Mouse (Mus musculus): ENCODE results near the gene Mfsd4a.

The Mfsd4a gene

GRCm38 (mm10) chr1:132065475-132066172 lies 2.2 kb downstream of the Mfsd4a start:
- DNase-seq (ENCODE audit: low read depth, low spot score), result no peak

DNA sequence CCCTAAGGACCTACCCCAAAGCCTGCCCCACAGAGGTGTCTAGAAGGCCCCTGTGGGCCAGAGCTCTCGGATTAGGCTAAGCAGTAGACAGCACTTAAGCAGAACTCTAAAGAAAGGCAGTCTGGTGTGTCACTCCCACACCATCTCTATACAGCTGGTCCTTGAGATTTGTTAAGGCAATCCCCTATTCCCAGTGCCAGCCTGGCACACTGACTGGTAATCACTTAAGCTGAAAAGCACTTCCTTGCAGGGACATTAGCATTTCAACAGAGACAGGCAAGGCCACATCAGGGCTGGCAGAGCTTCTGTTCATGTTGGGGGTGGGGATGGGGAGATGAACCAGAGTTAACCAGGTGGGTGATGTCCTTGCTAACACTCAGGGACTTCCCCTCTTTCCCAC lies 2.9 kb downstream of the Mfsd4a start:
- no peak for DNase-seq (ENCODE audit: low read depth, low spot score)

- no peak for DNase-seq (ENCODE audit: low read depth, low spot score)
Observed at GRCm38 (mm10) chr1:132063096-132063495, 4.8 kb downstream of the Mfsd4a start.

DNA sequence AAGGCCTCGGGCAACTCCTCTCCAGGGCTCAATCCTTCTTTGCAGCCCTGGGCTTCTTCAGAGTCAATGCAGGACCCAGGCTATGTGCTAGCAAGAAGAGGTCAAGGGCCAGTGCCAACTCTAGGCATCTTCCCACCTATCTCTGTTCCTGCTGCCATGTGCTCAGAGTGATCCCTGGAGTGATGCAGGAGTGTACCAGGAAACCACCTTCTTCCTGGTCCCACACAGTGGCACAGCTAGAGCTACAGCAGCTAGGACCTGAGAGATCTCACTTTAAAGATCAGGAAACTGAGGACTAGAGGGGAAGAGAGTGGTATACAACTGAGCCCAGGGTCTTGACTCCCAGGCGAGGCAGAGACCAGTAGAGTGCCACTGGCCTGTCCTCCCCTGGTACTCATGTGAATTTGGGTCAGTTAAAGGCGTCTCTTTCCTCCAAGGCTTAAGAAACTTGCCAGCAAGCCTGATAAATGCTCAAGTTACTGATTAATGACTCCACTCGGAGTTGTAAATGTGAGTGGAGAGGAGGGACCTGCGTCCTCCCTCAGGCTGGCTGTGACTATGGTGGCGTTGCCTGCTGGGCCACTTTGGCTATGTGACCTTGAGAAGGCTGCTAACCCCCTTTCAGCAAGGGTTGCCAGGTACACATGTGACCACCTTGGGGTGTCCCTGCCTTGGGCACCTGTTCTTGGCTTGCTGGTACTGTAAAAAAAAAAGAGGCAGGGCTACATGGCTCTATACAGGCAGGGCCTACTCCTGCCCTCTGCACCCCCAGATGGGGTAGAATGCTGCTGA lies 5.9 kb downstream of the Mfsd4a start:
- DNase-seq (ENCODE audit: low read depth, low spot score), result no peak

- no peak for DNase-seq (ENCODE audit: low read depth, low spot score)
Observed at GRCm38 (mm10) chr1:132060036-132060769, 7.7 kb downstream of the Mfsd4a start.

- DNase-seq (ENCODE audit: low read depth, low spot score), result no peak
Observed at GRCm38 (mm10) chr1:132058558-132058957, 9.3 kb downstream of the Mfsd4a start.

GRCm38 (mm10) chr1:132055054-132055664 lies 12.7 kb downstream of the Mfsd4a start:
- no peak for DNase-seq (ENCODE audit: low read depth, low spot score)

DNA sequence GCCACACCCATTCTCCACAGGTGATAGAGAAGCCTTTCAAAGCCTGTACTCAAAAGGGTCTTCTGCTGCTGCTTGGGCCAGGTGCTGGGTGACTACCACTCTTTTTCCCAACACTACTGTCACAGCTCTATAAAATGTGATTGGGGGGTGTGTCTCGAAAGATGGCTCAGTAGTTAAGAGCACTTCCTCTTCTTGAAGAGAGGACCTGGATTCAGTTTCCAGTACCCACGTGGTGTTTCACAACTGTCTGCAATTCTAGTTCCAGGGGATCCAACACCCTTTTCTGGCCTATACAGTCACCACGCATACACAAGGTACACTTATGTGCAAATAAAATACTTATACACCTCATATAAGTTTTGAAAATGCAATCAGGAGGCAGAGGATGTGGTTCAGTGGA lies 13.5 kb downstream of the Mfsd4a start:
- DNase-seq (ENCODE audit: low read depth, low spot score), result no peak

DNA sequence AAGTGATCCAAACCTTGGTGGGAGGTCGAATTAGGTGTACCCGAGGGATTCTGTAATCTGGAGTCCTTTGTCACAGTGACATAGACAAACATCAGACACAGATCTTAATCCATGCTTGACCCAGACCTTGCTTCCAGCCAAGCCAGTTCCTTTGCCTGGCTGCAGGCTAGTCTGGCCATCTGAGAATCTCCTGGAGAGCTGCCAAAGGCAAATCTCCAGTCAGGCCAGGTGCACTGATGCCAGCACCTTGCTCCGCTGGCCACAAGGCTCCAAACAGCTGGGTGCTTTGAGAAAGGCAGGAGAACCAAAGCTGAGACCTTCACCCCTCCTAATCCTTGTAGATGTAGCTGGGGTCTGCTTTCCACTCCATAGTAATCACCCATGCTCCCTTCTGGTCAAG lies 16.1 kb downstream of the Mfsd4a start:
- no peak for DNase-seq (ENCODE audit: low read depth, low spot score)

- DNase-seq (ENCODE audit: low read depth, low spot score), result no peak
Observed at GRCm38 (mm10) chr1:132046143-132046735, 21.6 kb downstream of the Mfsd4a start.

DNA sequence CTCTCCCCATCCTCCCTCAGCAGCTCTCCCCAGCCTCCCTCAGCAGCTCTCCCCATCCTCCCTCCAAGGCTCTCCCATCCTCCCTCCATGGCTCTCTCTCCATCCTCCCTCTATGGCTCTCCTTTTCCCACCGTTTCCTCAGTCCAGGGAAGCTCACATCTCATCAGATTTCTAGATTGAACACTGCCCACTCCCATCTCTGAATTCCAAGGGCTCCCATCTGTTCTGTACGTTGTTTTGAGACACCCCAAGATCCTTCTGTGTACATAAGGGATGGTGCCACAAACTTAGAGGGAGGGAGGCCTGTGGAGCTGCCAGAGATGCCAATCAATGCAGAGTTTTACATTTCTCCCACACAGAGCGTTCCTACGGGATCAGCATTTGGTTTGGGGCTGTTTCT lies 24.1 kb downstream of the Mfsd4a start:
- no peak for DNase-seq (ENCODE audit: low read depth, low spot score)

DNA sequence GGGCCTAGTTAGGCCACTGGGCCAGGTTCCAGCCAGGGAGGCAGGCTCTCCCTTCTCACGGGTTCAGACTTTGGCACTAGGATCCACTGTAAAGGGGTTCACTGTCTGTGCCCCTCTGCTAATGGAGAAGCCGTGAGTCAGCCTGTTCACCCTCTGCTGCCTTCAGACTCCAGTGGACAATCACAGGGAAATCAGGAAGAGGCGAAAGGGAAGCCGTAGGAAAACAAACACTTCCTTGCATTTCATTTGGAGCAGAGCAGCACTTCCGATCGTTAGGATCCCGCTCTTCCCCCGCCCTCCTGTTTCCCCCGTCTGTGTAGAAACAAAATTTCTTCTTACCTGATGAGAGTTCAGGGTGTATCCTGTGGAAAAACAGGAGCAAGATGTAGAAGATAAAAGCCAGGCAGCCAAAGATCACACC lies 27.7 kb downstream of the Mfsd4a start:
- DNase-seq (ENCODE audit: low read depth, low spot score), result no peak

DNA sequence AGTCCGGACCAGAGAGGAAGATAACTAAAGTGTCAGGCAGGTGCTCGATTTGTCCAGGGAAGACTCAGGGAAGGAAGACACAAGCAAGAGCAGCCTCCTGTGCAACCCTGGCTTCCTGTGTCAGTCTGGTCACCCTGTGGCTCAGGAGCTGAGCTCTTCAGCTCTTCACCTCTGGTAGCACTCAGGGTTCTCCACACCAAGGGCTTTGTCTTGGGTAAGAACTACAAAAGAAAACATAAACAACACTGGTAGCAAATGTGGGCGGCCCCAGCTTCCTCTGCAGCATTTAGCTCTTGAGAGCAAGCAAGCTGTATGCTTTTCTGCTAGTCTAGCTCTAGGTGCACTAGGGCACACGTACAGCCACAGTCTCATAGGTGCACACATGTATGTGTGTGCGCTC lies 29.1 kb downstream of the Mfsd4a start:
- no peak for DNase-seq (ENCODE audit: low read depth, low spot score)

DNA sequence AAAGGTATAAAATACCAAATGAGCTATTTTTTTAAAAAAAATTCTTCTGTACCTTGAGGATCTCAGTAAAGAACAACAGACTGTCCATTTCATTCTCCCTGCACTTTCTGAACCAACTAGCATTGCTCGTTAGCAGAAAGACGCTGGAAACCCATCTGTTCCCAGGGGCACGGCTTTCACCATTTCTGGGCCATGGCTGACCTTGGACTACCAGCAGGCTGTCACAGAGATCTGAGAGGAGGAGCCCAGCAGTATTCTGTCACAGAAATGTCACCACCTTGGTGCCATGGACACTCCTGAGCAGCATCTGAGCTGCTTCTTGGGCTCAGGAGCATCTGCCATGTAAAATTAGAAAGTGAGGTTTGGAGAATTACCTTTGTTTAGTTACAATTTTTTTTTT lies 30.1 kb downstream of the Mfsd4a start:
- DNase-seq (ENCODE audit: low read depth, low spot score), result no peak

GRCm38 (mm10) chr1:132032172-132032571 lies 35.7 kb downstream of the Mfsd4a start:
- no peak for DNase-seq (ENCODE audit: low read depth, low spot score)

DNA sequence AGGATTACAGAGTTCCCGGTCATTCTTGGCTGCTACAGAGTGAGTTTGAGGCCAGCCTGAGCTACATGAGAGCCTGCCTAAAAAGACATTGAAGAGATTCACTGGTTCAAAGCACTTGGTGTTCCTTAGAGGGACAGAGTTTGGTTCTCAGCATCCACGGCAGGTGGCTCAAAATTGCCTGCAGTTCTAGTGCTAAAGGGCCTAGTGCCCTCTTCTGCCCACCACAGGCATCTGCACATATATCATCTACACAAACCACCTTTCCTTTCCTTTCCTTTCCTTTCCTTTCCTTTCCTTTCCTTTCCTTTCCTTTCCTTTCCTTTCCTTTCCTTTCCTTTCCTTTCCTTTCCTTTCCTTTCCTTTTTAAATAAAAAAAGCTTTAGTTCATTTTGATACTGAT lies 37.3 kb downstream of the Mfsd4a start:
- no peak for DNase-seq (ENCODE audit: low read depth, low spot score)

DNA sequence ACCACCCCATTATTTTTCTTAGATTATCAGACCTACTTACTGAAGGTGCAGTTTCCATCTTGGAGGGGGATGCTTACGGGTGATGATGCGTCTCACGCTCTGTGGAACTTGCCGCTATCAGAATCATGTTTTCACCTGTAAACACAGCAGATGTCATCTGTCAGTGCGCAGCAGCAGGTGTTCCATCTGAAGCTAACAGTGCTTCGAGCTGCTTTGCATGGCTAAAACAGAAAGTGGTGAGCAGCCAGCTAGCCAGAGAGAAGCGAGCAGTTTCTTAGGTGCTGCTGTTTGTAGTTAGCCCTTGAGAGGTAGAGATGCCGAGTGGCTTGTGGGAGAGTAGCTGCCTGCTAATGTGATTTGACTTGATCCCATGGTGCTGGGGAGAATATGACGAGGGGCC lies 39.4 kb downstream of the Mfsd4a start:
- DNase-seq (ENCODE audit: low read depth, low spot score), result no peak

GRCm38 (mm10) chr1:132027978-132028377 lies 39.9 kb downstream of the Mfsd4a start:
- DNase-seq (ENCODE audit: low read depth, low spot score), result no peak

DNA sequence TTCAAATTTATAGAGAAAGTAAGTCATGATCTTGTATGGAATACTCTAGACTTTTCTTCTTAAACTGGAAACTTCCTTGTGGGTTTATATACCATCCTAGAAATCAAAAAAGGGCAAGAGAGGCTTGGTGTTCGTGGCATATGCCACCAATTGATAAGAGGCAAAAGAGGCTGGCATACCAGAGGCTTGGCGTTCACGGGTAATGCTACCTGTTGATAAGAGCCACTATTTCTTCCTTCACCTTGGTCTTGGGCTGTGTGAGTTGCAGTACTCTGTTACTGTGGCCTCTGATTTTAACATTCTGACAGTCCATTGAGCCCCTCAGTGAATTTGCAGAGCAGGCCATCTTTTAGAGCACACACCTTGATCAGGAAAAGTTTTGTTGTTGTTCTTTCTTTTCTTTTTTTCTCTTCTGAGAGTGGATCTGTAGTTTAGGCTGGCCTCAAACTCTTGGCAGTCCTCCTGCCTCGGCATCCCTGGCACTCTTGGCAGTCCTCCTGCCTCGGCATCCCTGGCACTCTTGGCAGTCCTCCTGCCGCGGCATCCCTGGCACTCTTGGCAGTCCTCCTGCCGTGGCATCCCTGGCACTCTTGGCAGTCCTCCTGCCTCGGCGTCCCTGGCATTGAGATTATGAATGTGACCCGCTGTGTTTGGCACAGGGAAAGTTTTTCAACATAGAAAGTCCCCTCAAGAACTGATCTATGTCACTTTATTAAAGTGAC lies 40.8 kb downstream of the Mfsd4a start:
- DNase-seq (ENCODE audit: low read depth, low spot score), result no peak

DNA sequence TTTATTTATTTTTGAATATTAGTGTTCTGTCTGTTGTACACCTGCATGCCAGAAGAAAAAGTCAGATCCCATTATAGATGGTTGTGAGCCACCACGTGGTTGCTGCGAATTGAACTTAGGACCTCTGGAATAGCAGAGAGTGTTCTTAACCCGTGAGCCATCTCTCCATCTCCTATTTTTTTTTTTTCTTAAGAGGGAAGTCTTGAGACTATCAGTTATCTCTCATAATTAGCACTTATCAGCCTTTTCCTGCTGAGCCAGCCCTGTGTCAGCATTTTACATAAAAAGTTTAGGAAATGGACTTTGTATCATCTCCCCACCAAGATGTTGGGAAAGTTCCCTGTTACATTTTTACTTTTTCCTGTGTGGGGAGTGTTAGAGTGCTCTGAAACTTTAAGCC lies 45.8 kb downstream of the Mfsd4a start:
- DNase-seq (ENCODE audit: low read depth, low spot score), result no peak

GRCm38 (mm10) chr1:132019876-132020275 lies 48.0 kb downstream of the Mfsd4a start:
- no peak for DNase-seq (ENCODE audit: low read depth, low spot score)
